Mouse (Mus musculus) cerebellum, adult 9-10 months (tissue): ENCODE data around the gene Tprn.

Experiments used
- DNase-seq: peaks from one replicate; pipeline ENCODE4 v3.0.0; 2022

Gene Tprn

GRCm38 (mm10) chr2:25266720-25267119, 4.3 kb downstream of the Tprn start:
- peak; percentile 86 for DNase-seq

DNA sequence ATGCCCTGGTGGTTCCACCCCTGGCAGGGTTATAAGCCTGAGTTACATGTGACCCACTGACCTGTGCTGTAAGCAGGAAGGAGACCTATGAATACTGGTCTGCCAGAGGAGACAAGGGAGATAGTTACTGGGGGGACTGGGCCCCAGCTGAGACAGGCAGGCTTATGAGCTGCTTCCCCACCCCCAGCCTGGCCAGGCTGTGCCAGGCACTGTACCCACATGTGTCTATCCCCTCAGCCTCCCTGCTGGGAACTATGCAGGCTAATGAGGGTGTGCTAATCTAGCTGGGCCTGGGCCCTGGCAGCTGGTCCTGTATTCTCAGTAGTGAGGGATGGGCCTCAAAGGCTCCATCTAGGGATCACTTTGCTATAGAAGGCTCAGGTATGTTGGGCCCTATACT, 4.8 kb downstream of the Tprn start:
- peak; percentile 69 for DNase-seq

DNA sequence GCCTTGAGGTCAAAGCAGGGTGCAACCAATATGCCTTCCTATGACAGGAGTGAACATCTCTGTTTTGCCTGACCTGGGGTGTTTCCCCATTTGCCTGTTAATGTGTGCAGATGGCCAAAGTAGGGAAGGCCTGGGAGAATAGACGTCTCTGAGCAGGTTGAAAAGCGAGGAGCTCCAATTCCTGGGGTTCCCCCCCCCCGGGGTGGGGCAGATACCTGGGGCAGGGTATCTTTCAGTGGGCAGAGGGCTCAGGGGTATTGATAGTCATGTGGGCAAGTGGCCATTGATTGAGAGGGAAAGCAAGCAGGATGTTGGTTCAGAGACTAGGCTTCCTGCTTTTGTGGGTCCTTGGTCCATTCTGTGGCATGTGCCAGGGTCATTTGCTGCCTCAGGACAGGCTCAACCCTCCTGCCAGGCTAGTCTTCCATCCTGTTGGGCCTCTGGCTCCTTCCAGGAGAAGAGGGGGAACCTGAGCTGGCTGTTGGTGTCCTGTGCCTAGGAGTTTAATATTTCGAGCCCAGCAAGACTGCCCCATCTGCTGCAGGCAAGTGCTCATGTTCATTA, 5.4 kb downstream of the Tprn start:
- DNase-seq: peak; percentile 68

DNA sequence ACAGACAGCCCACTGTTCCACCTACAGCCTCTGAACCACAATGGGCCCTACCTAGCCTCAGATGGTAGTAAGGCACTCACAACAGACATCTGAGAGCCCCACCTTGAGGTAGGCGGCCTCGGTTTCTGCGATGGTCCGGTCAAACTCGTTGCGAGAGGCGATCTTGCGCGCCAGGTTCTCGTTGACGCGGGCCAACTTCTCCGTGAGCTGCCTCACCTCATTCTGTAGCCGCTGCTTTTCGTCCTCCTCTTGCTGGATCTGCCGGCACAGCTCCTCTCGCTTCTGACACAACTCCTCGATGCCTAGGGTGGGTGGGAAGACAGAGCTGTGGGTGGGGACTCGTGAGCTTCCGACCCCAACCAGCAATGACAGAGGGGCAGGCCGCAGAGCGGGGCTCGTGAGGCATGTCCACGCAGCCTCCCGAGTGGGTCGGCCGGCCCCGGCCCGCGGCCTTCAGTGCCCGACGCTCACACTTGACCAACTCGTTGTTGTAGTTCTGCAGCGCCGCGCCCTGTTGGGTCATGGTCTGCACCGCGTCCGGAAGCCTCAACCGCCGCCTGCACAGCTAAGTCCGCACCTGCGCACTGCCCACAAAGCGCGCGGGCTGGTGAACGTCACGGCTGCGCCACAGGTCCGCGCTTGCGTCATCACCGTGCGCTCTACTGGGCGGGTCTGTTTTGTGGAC, 9.6 kb downstream of the Tprn start, which contains the start of the genes Ssna1 and Anapc2:
Gene Ssna1 (minus strand): TSS at position 612 of the 685 bp plus-strand sequence.
Gene Anapc2 (plus strand): TSS at position 652 of the 685 bp plus-strand sequence.
- DNase-seq: peak; percentile 97

DNA sequence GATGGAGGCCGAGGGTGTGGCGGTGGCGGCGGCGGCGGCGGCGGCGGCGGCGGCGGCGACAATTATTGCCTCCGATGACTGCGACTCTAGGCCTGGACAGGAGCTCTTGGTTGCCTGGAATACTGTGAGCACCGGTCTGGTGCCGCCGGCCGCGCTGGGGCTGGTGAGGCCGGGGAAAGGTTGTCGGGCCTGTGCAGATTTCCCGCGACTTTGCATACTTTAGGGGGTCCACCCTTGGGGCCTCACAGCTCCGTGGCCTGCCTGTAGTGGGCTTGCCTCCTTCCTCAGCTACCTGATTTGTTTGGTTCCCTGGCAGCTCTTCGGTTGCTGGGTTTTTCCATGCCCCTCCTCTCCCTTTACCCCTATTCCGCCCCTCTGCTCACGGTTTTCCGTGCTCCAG, 10.1 kb downstream of the Tprn start:
- no peak for DNase-seq

- no peak for DNase-seq
These were observed 10.6 kb downstream of the Tprn start for GRCm38 (mm10) chr2:25273010-25273409.

- DNase-seq: peak; percentile 93
These were observed 16.8 kb downstream of the Tprn start for GRCm38 (mm10) chr2:25278928-25279882.

GRCm38 (mm10) chr2:25285551-25285950, 23.1 kb downstream of the Tprn start:
- DNase-seq: no peak

DNA sequence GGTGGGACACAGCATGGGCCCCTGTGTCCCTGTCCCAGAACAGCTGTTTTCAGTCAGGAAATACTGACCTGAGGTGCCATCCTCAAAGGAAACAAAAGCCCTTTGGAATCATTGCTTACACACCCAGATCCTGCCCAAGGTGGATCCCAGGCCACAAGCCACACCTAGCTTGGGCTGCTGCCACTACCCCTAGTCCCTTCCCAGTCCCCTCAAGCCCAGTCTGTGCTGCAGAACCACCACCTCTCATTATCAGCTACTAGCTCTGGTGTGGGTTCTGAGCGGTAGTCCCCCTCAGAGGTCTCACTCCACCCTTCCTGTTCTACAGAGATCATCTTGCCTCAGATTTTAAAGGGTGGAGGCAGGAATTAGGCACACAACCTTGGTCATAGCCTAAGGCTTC, 23.9 kb downstream of the Tprn start:
- DNase-seq: no peak

GRCm38 (mm10) chr2:25286837-25287636, 24.6 kb downstream of the Tprn start:
- peak; percentile 71 for DNase-seq

GRCm38 (mm10) chr2:25287927-25288649, 25.7 kb downstream of the Tprn start, which contains the start of gene Tmem210:
Tmem210 (plus strand) TSS chr2:25288145.
- DNase-seq: peak; percentile 58

DNA sequence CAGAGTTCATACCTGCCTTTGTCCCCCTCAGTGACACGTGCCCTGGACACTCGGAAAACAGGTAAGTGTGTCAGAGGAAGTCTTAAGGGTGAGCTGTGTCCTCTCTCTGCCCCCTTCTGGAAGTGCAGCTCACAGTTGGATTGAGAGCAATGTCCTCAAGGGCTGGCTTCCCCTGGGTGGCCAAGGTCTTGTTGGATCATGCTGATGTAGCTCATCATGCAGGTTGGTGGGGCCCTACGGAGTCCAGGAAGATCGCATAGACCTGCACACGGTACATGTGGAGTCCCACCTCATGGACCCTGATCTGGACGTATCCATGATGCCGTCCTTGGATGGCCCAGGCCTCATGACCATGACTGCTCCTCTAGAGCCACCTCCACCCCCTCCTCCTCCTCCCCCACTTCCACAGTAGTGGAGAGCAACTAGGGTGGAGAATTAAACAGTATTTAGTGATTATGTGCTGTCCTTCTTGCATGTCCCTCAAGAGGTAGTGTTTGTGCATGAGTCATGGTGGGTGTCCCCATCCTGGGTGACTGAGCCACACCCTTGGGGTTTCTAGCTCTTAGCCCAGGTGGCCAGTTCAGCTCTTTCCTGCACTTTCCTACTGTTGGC, 26.4 kb downstream of the Tprn start:
- peak; percentile 61 for DNase-seq

- DNase-seq: peak; percentile 88
These were observed 27.2 kb downstream of the Tprn start, which contains the start of gene Lrrc26 for GRCm38 (mm10) chr2:25289651-25290050. Lrrc26 (plus strand) TSS chr2:25289915.

- DNase-seq: peak; percentile 80
These were observed 27.8 kb downstream of the Tprn start for GRCm38 (mm10) chr2:25290101-25290815.

GRCm38 (mm10) chr2:25290816-25291130, 28.4 kb downstream of the Tprn start:
- DNase-seq: peak; percentile 80

DNA sequence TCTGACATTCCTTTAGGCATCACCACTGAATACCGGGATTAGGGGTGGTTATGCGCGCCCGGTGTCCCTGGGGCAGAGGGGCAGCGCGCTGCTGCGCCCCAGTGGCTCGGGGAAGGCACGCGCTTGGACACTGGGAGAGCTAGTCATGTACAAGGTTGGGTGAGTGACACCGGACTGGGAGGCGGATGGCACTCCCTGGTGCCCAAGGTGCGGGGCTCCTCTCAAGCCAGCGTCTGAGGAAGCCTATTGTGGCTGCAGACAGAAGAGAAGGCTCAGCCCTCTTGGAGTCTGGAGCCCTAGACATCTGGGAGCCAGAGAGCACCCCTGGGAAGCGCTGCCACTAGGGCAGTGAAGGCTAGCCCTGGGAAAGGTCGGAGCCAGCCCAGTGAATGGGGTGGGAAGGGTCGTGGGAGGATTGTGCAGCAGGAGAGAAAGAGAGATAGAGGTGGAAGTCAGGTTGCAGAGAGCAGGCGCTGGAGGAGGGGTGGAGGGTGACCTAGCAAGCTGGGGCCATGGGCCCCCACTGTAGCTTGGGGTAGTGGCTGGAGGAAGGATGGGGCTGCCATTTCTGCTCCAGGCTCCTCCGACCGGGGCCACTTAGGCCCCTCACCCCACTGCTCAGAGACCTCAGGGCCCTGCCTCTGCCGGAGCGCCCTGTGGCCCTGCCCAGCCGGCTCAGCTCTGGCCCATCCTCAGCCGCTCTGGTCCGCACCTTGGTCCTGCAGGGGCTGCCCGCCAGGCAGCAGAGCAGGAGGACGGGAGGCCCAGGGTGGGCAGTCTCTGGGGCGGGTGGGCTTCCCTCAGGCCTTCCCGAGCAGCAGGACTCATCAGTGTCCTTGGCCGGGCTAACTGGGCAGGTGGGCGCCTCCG, 29.0 kb downstream of the Tprn start:
- DNase-seq: peak; percentile 66

DNA sequence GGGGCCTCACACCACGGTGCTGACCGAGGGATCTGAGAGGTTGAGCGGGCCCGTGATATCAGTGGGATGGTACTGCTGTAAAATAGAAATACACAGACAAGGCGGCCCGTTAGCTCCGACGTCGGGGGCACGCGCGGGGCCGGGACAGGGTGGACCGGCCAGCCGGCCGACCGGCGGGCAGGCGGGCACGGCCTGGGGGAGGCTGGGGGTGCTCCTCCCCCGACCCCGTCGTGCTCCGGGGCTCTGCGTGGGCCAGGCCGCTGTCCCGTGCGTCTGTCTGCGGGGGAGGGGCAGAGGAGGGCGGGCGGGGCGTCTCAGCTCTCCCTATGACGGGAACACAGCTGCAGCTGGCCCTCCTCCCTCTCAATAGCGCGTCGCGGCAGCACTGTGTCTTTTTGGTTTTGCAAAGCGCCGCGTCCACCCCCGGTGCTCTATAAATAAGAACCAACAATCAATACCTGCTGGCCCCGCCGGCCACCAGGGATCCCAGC, 29.7 kb downstream of the Tprn start:
- DNase-seq: peak; percentile 55

DNA sequence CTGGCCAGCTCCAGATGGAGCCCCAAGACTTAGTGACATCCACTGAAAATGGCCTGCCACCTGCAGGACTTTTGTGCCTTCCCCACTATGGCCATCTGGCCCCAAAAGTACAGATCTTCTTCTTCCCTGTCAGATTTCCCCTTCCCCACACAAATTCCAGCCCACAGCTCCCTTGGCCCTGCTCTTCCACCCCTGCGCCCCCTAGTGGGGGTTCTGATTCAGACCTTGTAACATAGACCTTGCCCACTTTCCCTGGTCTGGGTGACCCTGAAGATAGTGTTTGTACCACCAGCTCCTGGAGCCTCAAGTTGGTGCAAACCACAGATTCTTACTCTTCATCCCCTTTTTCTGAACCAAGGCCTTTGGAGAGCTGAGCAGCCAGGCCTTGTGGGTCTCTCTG, 30.4 kb downstream of the Tprn start:
- DNase-seq: peak; percentile 84

DNA sequence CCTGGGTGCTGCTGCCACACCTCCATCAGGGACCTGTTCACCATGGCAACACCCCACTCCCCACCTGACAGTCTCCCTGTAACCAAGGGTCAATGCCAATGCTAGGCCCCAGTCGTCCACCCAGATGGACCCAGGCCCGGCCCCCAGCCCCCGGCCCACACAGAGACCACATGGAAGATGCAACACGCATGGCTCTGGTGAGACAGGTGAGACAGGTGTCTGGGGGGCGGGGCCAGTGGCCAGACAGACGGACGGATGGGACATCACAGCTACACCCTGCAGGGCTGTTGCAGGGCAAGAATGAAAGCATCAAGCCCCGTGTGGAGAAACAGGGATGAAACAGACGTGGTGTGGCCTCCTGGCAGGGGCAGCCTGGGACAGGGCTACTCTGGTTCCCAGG, 31.3 kb downstream of the Tprn start:
- peak; percentile 62 for DNase-seq

DNA sequence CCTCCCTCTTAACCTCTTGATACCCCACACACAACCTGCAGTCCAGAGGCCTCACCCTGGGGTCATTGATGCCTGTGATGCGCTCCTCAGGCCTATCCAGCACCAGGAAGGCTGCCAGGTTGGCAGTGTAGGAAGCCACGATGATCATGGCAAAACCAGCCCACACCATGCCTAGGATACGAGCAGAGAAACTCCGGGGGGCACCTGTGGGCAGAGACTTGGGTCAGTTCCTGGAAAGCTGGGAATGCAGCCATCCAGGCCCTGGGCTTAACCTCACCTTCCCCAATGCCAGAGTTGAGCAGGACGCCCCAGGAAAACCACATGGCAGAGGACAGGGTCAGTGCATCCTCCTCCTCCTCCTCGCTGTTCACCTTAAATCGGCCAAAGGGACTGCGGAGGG, 34.7 kb downstream of the Tprn start:
- peak; percentile 60 for DNase-seq
